Mouse (Mus musculus) spleen, adult 2 months (tissue): ENCODE measurements around the gene Rpl38. TPM values are rescaled to one million over a fixed set of nuclear protein-coding genes. Genes with fewer than 3 reads are reported as not detected.

Experiments
- DNase-seq, 2 experiments: peaks; one replicate each; pipeline versions ENCODE4 v3.0.0 to v3.0.0-alpha.2; 2012 to 2021; ENCODE audit warnings: low spot score in 2 of 2, low read depth in 1 of 2
- H3K27ac ChIP-seq: fragments of 200-500 bp; 2 replicates; pipeline ENCODE4 v1.5.1; 2012; ENCODE audit warnings: low read length, inconsistent platforms; ENCODE audit not compliant: insufficient read depth
- H3K27me3 ChIP-seq: fragments of 200-500 bp; 2 replicates; pipeline ENCODE4 v1.6.1; 2012; ENCODE audit warnings: mild to moderate bottlenecking, moderate library complexity, low read length, inconsistent platforms; ENCODE audit not compliant: control insufficient read depth, insufficient read depth
- H3K36me3 ChIP-seq: fragments of 200-500 bp; 2 replicates; pipeline ENCODE4 v1.6.1; 2012; ENCODE audit warnings: mild to moderate bottlenecking, low read length, inconsistent platforms; ENCODE audit not compliant: control insufficient read depth, insufficient read depth
- H3K4me1 ChIP-seq: fragments of 200-500 bp; 2 replicates; pipeline ENCODE4 v1.6.1; 2011; ENCODE audit warnings: inconsistent platforms; ENCODE audit not compliant: control insufficient read depth, insufficient read depth, insufficient read length
- H3K4me3 ChIP-seq: fragments of 200-500 bp; 2 replicates; pipeline ENCODE4 v1.5.1; 2011; ENCODE audit warnings: mild to moderate bottlenecking, inconsistent platforms; ENCODE audit not compliant: insufficient read depth, insufficient read length; ENCODE audit errors: extremely low read depth
- CTCF ChIP-seq: fragments of 200-500 bp; IDR thresholded peaks from 2 replicates; pipeline ENCODE4 v1.5.1; 2011; ENCODE audit warnings: mild to moderate bottlenecking, inconsistent platforms; ENCODE audit not compliant: insufficient read depth, insufficient read length, insufficient replicate concordance; ENCODE audit errors: extremely low read depth
- POLR2A ChIP-seq: fragments of 200-500 bp; IDR thresholded peaks from 2 replicates; pipeline ENCODE4 v1.6.1; 2011; ENCODE audit warnings: low read depth, low read length, inconsistent platforms
- WGBS: fragments of 180-500 bp; shearing (Covaris S2); methylation state at CpG from one replicate; pipeline ENCODE4 v1.1.7; 2018; 5-methylcytosine and 5-hydroxymethylcytosine counted together
- polyA plus RNA-seq: library from polyadenylated mRNA; depleted of rRNA; stranded (reverse); fragments of >200 nt; gene quantifications from 2 replicates; pipeline ENCODE4 v1.2.3, GENCODE M21; 2012; rRNA removed

Gene Rpl38
- 360 and 414 TPM in 2 replicates for polyA plus RNA-seq

GRCm38 (mm10) chr11:114668301-114668710 lies at the start of gene Rpl38:
TSS of gene Rpl38 (plus strand) at chr11:114668524.
- peaks cover 7% of the 10 kb centered on the region; the same call in 1 of the 2 replicates for H3K4me1 ChIP-seq
- peak within 1 kb of the TSS; percentile 83 for H3K4me3 ChIP-seq
- TF ChIP-seq CTCF (peak; percentile 61; the same call in 1 of the 2 replicates), POLR2A (peak; percentile 93)
- WGBS, result under 1% methylated on average over 18 of the region's 21 CpGs
- H3K27ac ChIP-seq, result peak within 1 kb of the TSS; percentile 75
- no peaks in the 10 kb centered on the region for H3K27me3 ChIP-seq
- H3K36me3 ChIP-seq, result peaks cover 24% of the 10 kb centered on the region
- peak; percentile 89 to 95 for DNase-seq

- Histone ChIP-seq H3K27me3 (no peaks in the 10 kb centered on the region), H3K27ac (no peak overlapping the region), H3K4me1 (no peaks in the 10 kb centered on the region), H3K36me3 (no peaks in the 10 kb centered on the region), H3K4me3 (no peak overlapping the region)
- 77% methylated on average over 17 of the region's 17 CpGs for WGBS
- DNase-seq, result no peak
- TF ChIP-seq CTCF (no peak), POLR2A (no peak)
Measured at GRCm38 (mm10) chr11:114618697-114619417, 49.5 kb upstream of the Rpl38 start.

DNA sequence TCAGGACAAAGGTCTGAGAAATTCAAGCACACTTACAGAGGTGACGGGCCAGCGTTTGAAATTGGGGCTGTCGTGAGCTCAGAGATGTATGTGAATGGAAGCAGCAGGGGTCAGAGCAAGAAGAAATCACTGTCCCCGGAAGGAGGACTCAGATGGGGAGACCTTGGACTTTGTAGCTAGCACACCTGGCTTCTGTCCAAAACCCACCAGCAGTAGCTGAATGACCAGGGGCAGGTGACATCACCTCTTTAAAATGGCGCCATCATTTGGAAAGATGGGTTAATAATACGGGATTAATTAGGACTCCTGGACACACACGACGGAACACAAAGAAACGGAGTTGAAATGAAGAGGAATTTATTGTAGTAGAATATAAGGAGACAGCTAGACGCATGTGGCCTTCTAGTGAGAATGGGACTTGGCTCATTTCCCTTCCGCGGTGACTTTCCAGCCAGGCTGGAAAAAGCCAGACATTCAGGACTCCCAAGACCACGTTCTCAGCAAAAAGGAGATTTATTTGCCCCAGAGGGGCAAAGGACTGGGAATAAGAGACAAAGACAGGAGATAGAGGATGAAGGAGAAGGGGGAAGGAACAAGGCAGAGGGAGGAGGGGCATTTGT lies 42.1 kb upstream of the Rpl38 start:
- Histone ChIP-seq H3K27me3 (no peaks in the 10 kb centered on the region), H3K36me3 (no peaks in the 10 kb centered on the region), H3K27ac (no peak overlapping the region), H3K4me1 (no peaks in the 10 kb centered on the region), H3K4me3 (no peak overlapping the region)
- no peak for DNase-seq
- 92% methylated on average over 13 of the region's 13 CpGs for WGBS
- TF ChIP-seq POLR2A, result no peak
- no peak for TF ChIP-seq CTCF

GRCm38 (mm10) chr11:114627036-114627435 lies 41.3 kb upstream of the Rpl38 start:
- H3K27me3 ChIP-seq, result no peaks in the 10 kb centered on the region
- no peaks in the 10 kb centered on the region for H3K36me3 ChIP-seq
- TF ChIP-seq POLR2A, result no peak
- TF ChIP-seq CTCF, result no peak
- DNase-seq, result no peak
- no peaks in the 10 kb centered on the region for H3K4me1 ChIP-seq
- H3K27ac ChIP-seq, result no peak overlapping the region
- 72% methylated on average over 4 of the region's 6 CpGs for WGBS
- no peak overlapping the region for H3K4me3 ChIP-seq

- no peak for TF ChIP-seq POLR2A
- no peak for TF ChIP-seq CTCF
- H3K36me3 ChIP-seq, result no peaks in the 10 kb centered on the region
- no peak overlapping the region for H3K27ac ChIP-seq
- 81% methylated on average over 12 of the region's 12 CpGs for WGBS
- DNase-seq, result no peak
- no peaks in the 10 kb centered on the region for H3K4me1 ChIP-seq
- no peak overlapping the region for H3K4me3 ChIP-seq
- H3K27me3 ChIP-seq, result no peaks in the 10 kb centered on the region
Measured at GRCm38 (mm10) chr11:114628032-114628431, 40.3 kb upstream of the Rpl38 start.

- 82% methylated on average over 5 of the region's 5 CpGs for WGBS
- no peaks in the 10 kb centered on the region for H3K4me1 ChIP-seq
- H3K27ac ChIP-seq, result no peak overlapping the region
- no peak overlapping the region for H3K4me3 ChIP-seq
- no peaks in the 10 kb centered on the region for H3K27me3 ChIP-seq
- TF ChIP-seq CTCF (no peak), POLR2A (no peak)
- no peaks in the 10 kb centered on the region for H3K36me3 ChIP-seq
- no peak for DNase-seq
Measured at GRCm38 (mm10) chr11:114630044-114630443, 38.3 kb upstream of the Rpl38 start.

DNA sequence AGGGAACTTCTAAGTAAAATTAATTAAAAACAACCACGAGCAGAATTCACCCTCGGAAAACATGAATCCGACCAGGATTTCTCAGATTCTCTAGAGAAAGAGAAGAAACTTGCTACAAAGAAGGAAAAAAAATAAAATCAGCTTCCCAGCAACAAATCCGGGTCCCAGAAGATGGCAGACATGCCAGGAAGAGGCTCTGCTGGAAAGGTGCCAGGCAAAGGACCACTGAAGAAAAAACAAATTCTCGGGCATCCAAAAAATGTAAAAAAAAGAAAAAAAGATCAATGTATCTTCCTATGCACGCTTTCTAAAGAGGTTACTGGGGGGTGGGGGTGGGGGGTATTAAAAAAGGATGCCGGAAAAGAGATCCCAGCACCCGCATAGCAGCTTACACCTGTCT lies 36.1 kb upstream of the Rpl38 start:
- no peak for DNase-seq
- 80% methylated on average over 8 of the region's 8 CpGs for WGBS
- no peaks in the 10 kb centered on the region for H3K27me3 ChIP-seq
- H3K36me3 ChIP-seq, result no peaks in the 10 kb centered on the region
- no peak overlapping the region for H3K4me3 ChIP-seq
- no peaks in the 10 kb centered on the region for H3K4me1 ChIP-seq
- H3K27ac ChIP-seq, result no peak overlapping the region
- no peak for TF ChIP-seq CTCF
- TF ChIP-seq POLR2A, result no peak
